Mouse (Mus musculus) G1E-ER4 (cell line): ENCODE data around the gene Rln3. TPM values are rescaled to one million over a fixed set of nuclear protein-coding genes. Genes with fewer than 3 reads are reported as not detected.

Experiments used
- GATA1 ChIP-seq: IDR thresholded peaks from one replicate; pipeline ENCODE4 v1.8.0; 2012; ENCODE audit warnings: low read length, inconsistent platforms
- polyA plus RNA-seq: library from polyadenylated mRNA; stranded (reverse); fragments of >175 nt; gene quantifications from 2 replicates; pipeline ENCODE4 v1.2.3, GENCODE M21; 2012

Rln3 gene
- polyA plus RNA-seq, 1 experiment = not detected

GRCm38 (mm10) chr8:83994030-83994429 is 50.8 kb downstream of the Rln3 start:
- no peak for TF ChIP-seq GATA1

Other genes with a start within 250 kb of the Rln3 start
- 28.6 and 31.7 TPM in 2 replicates for gene Adgrl1, start 144.9 kb downstream of the Rln3 start, polyA plus RNA-seq
- gene Gm10644, start 89.8 kb downstream of the Rln3 start, polyA plus RNA-seq = not detected in 2 replicates
- 226 and 290 TPM in 2 replicates for gene Asf1b, start 89.5 kb downstream of the Rln3 start, polyA plus RNA-seq
- gene Prkaca, start 72.0 kb downstream of the Rln3 start, polyA plus RNA-seq = 53.2 and 56.2 TPM in 2 replicates
- gene Samd1, start 47.3 kb downstream of the Rln3 start, polyA plus RNA-seq = 275 and 319 TPM in 2 replicates
- 0.89 and 1.1 TPM in 2 replicates for gene 1700067K01Rik, start 43.5 kb downstream of the Rln3 start, polyA plus RNA-seq
- not detected in 2 replicates for gene 2210011C24Rik, start 32.8 kb downstream of the Rln3 start, polyA plus RNA-seq
- 0.29 and 0.55 TPM in 2 replicates for gene Palm3, start 23.5 kb downstream of the Rln3 start, polyA plus RNA-seq
- gene Il27ra, start 2.4 kb downstream of the Rln3 start, polyA plus RNA-seq = not detected in 2 replicates
- 0.11 TPM in 2 replicates for gene Gm10643, start 20.1 kb upstream of the Rln3 start, polyA plus RNA-seq
- 41.0 and 46.3 TPM in 2 replicates for gene Rfx1, start 21.8 kb upstream of the Rln3 start, polyA plus RNA-seq
- 60.0 and 74.5 TPM in 2 replicates for gene Dcaf15, start 59.8 kb upstream of the Rln3 start, polyA plus RNA-seq
- 0.02 and 0.03 TPM in 2 replicates for gene Podnl1, start 81.0 kb upstream of the Rln3 start, polyA plus RNA-seq
- gene Cc2d1a, start 102.9 kb upstream of the Rln3 start, polyA plus RNA-seq = 18.0 and 21.2 TPM in 2 replicates
- gene 4930432K21Rik, start 103.0 kb upstream of the Rln3 start, polyA plus RNA-seq = 0.19 and 0.22 TPM in 2 replicates
- gene Nanos3, start 140.2 kb upstream of the Rln3 start, polyA plus RNA-seq = not detected in 2 replicates
- gene Zswim4, start 192.1 kb upstream of the Rln3 start, polyA plus RNA-seq = 8.9 and 14.2 TPM in 2 replicates
- 251 and 389 TPM in 2 replicates for gene D8Ertd738e, start 204.7 kb upstream of the Rln3 start, polyA plus RNA-seq
- 73.1 and 105 TPM in 2 replicates for gene Mri1, start 212.3 kb upstream of the Rln3 start, polyA plus RNA-seq
- gene Ccdc130, start 225.4 kb upstream of the Rln3 start, polyA plus RNA-seq = 7.2 and 14.1 TPM in 2 replicates